Mouse (Mus musculus): ENCODE results near the gene Pcmt1. TPM values are rescaled to one million over a fixed set of nuclear protein-coding genes. Genes with fewer than 3 reads are reported as not detected.
"Not testable (repeated sequence)": the region's sequence is repeated elsewhere in the genome, so short reads cannot be mapped to it uniquely, and the experiment has no call there.

Pcmt1 gene
- polyA plus RNA-seq, 1 experiment from 2014 or later, result 94.2 TPM

- Histone ChIP-seq H3K27ac (no peak overlapping the region), H3K36me3 (ENCODE audit: insufficient read depth, low read length) (peaks cover 12% of the 10 kb centered on the region; the same call in 1 of the 2 replicates)
- 88% methylated on average over 5 of the region's 5 CpGs for WGBS
These were observed 50.6 kb downstream of the Pcmt1 start for GRCm38 (mm10) chr10:7630286-7630685.

GRCm38 (mm10) chr10:7629092-7629491 is 51.8 kb downstream of the Pcmt1 start:
- Histone ChIP-seq H3K4me1 (replicated peaks; ENCODE audit: insufficient read depth, low read length) (no peaks in the 10 kb centered on the region), H3K4me2 (ENCODE audit: low read length) (no peak overlapping the region), H3K27me3 (ENCODE audit: insufficient read depth, low read length) (no peaks in the 10 kb centered on the region), H3K27ac (no peak overlapping the region), H3K4me3 (replicated peaks; ENCODE audit: low read depth, low read length) (no peak overlapping the region), H3K36me3 (ENCODE audit: insufficient read depth, low read length) (peaks cover 12% of the 10 kb centered on the region; the same call in 1 of the 2 replicates), H3K9ac (ENCODE audit: low read depth, low read length) (no peak overlapping the region), H3K9me3 (replicated peaks; ENCODE audit: low read length) (no peaks in the 10 kb centered on the region)
- DNase-seq (ENCODE audit: low spot score) (no peak), ATAC-seq (replicated peaks; ENCODE audit: low FRiP score, low read depth) (no peak)
- no peak for TF ChIP-seq CTCF (IDR thresholded peaks at IDR 0.05; ENCODE audit: low read depth)
- WGBS, result 90% methylated on average over 4 of the region's 4 CpGs

More at GRCm38 (mm10) chr10:7630286-7630685, 50.6 kb downstream of the Pcmt1 start:
- no peak overlapping the region for H3K4me2 ChIP-seq (ENCODE audit: low read length)
- H3K9me3 ChIP-seq (replicated peaks; ENCODE audit: low read length), result no peaks in the 10 kb centered on the region
- no peak for TF ChIP-seq CTCF (IDR thresholded peaks at IDR 0.05; ENCODE audit: low read depth)
- no peak overlapping the region for H3K4me3 ChIP-seq (replicated peaks; ENCODE audit: low read depth, low read length)
- ATAC-seq (replicated peaks; ENCODE audit: low FRiP score, low read depth) (no peak), DNase-seq (ENCODE audit: low spot score) (no peak)
- H3K9ac ChIP-seq (ENCODE audit: low read depth, low read length), result no peak overlapping the region
- H3K4me1 ChIP-seq (replicated peaks; ENCODE audit: insufficient read depth, low read length), result no peaks in the 10 kb centered on the region
- H3K27me3 ChIP-seq (ENCODE audit: insufficient read depth, low read length), result no peaks in the 10 kb centered on the region

- no peak overlapping the region for H3K27ac ChIP-seq
- no peak for TF ChIP-seq CTCF (IDR thresholded peaks at IDR 0.05; ENCODE audit: low read depth)
- H3K4me3 ChIP-seq (replicated peaks; ENCODE audit: low read depth, low read length), result no peak overlapping the region
- DNase-seq (ENCODE audit: low spot score), result no peak
- no peaks in the 10 kb centered on the region for H3K27me3 ChIP-seq (ENCODE audit: insufficient read depth, low read length)
- no peaks in the 10 kb centered on the region for H3K36me3 ChIP-seq (ENCODE audit: insufficient read depth, low read length)
- 96% methylated on average over 3 of the region's 3 CpGs for WGBS
- no peak overlapping the region for H3K4me2 ChIP-seq (ENCODE audit: low read length)
- no peaks in the 10 kb centered on the region for H3K9me3 ChIP-seq (replicated peaks; ENCODE audit: low read length)
- H3K4me1 ChIP-seq (replicated peaks; ENCODE audit: insufficient read depth, low read length), result no peaks in the 10 kb centered on the region
- ATAC-seq (replicated peaks; ENCODE audit: low FRiP score, low read depth), result no peak
- no peak overlapping the region for H3K9ac ChIP-seq (ENCODE audit: low read depth, low read length)
These were observed 56.9 kb downstream of the Pcmt1 start for GRCm38 (mm10) chr10:7623861-7624518.

GRCm38 (mm10) chr10:7622378-7622777 is 58.6 kb downstream of the Pcmt1 start:
- no peaks in the 10 kb centered on the region for H3K4me1 ChIP-seq (replicated peaks; ENCODE audit: insufficient read depth, low read length)
- 90% methylated on average over 3 of the region's 3 CpGs for WGBS
- no peak overlapping the region for H3K27ac ChIP-seq
- ATAC-seq (replicated peaks; ENCODE audit: low FRiP score, low read depth), result no peak
- H3K4me2 ChIP-seq (ENCODE audit: low read length), result no peak overlapping the region
- TF ChIP-seq CTCF (IDR thresholded peaks at IDR 0.05; ENCODE audit: low read depth), result no peak
- H3K9me3 ChIP-seq (replicated peaks; ENCODE audit: low read length), result no peaks in the 10 kb centered on the region
- H3K27me3 ChIP-seq (ENCODE audit: insufficient read depth, low read length), result no peaks in the 10 kb centered on the region
- no peaks in the 10 kb centered on the region for H3K36me3 ChIP-seq (ENCODE audit: insufficient read depth, low read length)
- no peak overlapping the region for H3K9ac ChIP-seq (ENCODE audit: low read depth, low read length)
- no peak overlapping the region for H3K4me3 ChIP-seq (replicated peaks; ENCODE audit: low read depth, low read length)
- no peak for DNase-seq (ENCODE audit: low spot score)

- DNase-seq (ENCODE audit: low spot score) (no peak), ATAC-seq (replicated peaks; ENCODE audit: low FRiP score, low read depth) (no peak)
- Histone ChIP-seq H3K4me1 (replicated peaks; ENCODE audit: insufficient read depth, low read length) (no peaks in the 10 kb centered on the region), H3K27me3 (ENCODE audit: insufficient read depth, low read length) (no peaks in the 10 kb centered on the region), H3K4me2 (ENCODE audit: low read length) (no peak overlapping the region), H3K4me3 (replicated peaks; ENCODE audit: low read depth, low read length) (no peak overlapping the region), H3K36me3 (ENCODE audit: insufficient read depth, low read length) (no peaks in the 10 kb centered on the region), H3K27ac (no peak overlapping the region), H3K9ac (ENCODE audit: low read depth, low read length) (no peak overlapping the region), H3K9me3 (replicated peaks; ENCODE audit: low read length) (no peaks in the 10 kb centered on the region)
- no peak for TF ChIP-seq CTCF (IDR thresholded peaks at IDR 0.05; ENCODE audit: low read depth)
- 76% methylated on average over 5 of the region's 5 CpGs for whole genome bisulfite sequencing
These were observed 60.2 kb downstream of the Pcmt1 start for GRCm38 (mm10) chr10:7620723-7621122.

GRCm38 (mm10) chr10:7619821-7620241 is 61.1 kb downstream of the Pcmt1 start:
- TF ChIP-seq CTCF (IDR thresholded peaks at IDR 0.05; ENCODE audit: low read depth), result no peak
- Histone ChIP-seq H3K4me3 (replicated peaks; ENCODE audit: low read depth, low read length) (no peak overlapping the region), H3K36me3 (ENCODE audit: insufficient read depth, low read length) (no peaks in the 10 kb centered on the region), H3K27me3 (ENCODE audit: insufficient read depth, low read length) (no peaks in the 10 kb centered on the region), H3K4me2 (ENCODE audit: low read length) (no peak overlapping the region), H3K27ac (no peak overlapping the region), H3K9me3 (replicated peaks; ENCODE audit: low read length) (no peaks in the 10 kb centered on the region), H3K4me1 (replicated peaks; ENCODE audit: insufficient read depth, low read length) (no peaks in the 10 kb centered on the region), H3K9ac (ENCODE audit: low read depth, low read length) (no peak overlapping the region)
- ATAC-seq (replicated peaks; ENCODE audit: low FRiP score, low read depth) (no peak), DNase-seq (ENCODE audit: low spot score) (no peak)
- WGBS, result 92% methylated on average over 5 of the region's 5 CpGs

- H3K4me3 ChIP-seq (replicated peaks; ENCODE audit: low read depth, low read length); H3K36me3 ChIP-seq (ENCODE audit: insufficient read depth, low read length); H3K4me2 ChIP-seq (ENCODE audit: low read length); H3K9ac ChIP-seq (ENCODE audit: low read depth, low read length); H3K9me3 ChIP-seq (replicated peaks; ENCODE audit: low read length); H3K27me3 ChIP-seq (ENCODE audit: insufficient read depth, low read length); ATAC-seq (replicated peaks; ENCODE audit: low FRiP score, low read depth); H3K4me1 ChIP-seq (replicated peaks; ENCODE audit: insufficient read depth, low read length); DNase-seq (ENCODE audit: low spot score); H3K27ac ChIP-seq: not testable (repeated sequence)
- 56% methylated on average over 3 of the region's 3 CpGs for WGBS
These were observed 63.4 kb downstream of the Pcmt1 start for GRCm38 (mm10) chr10:7617556-7617955.

- not testable (repeated sequence) for H3K4me1 ChIP-seq (replicated peaks; ENCODE audit: insufficient read depth, low read length); H3K27ac ChIP-seq; H3K4me3 ChIP-seq (replicated peaks; ENCODE audit: low read depth, low read length); H3K9ac ChIP-seq (ENCODE audit: low read depth, low read length); DNase-seq (ENCODE audit: low spot score); ATAC-seq (replicated peaks; ENCODE audit: low FRiP score, low read depth); H3K27me3 ChIP-seq (ENCODE audit: insufficient read depth, low read length); H3K4me2 ChIP-seq (ENCODE audit: low read length); H3K9me3 ChIP-seq (replicated peaks; ENCODE audit: low read length); H3K36me3 ChIP-seq (ENCODE audit: insufficient read depth, low read length)
- 91% methylated on average over 9 of the region's 11 CpGs for WGBS
These were observed 63.8 kb downstream of the Pcmt1 start for GRCm38 (mm10) chr10:7617146-7617545.

Measured in kidney, postnatal 0 days (tissue).